Mouse (Mus musculus): ENCODE measurements around the gene Nos1ap.

Nos1ap gene

GRCm38 (mm10) chr1:170589219-170590040 lies at the start of gene Nos1ap:
TSS of gene Nos1ap (minus strand) at chr1:170589861.
- DNase-seq (ENCODE audit: low spot score) = peak; percentile 80

GRCm38 (mm10) chr1:170638941-170639340 lies 49.3 kb upstream of the Nos1ap start:
- DNase-seq (ENCODE audit: low spot score) = no peak

GRCm38 (mm10) chr1:170632856-170633255 lies 43.2 kb upstream of the Nos1ap start:
- DNase-seq (ENCODE audit: low spot score) = no peak

GRCm38 (mm10) chr1:170632385-170632784 lies 42.7 kb upstream of the Nos1ap start:
- DNase-seq (ENCODE audit: low spot score) = peak; percentile 65

GRCm38 (mm10) chr1:170631571-170631970 lies 41.9 kb upstream of the Nos1ap start:
- DNase-seq (ENCODE audit: low spot score) = no peak

GRCm38 (mm10) chr1:170630489-170630888 lies 40.8 kb upstream of the Nos1ap start:
- DNase-seq (ENCODE audit: low spot score) = no peak

GRCm38 (mm10) chr1:170623432-170623831 lies 33.8 kb upstream of the Nos1ap start:
- no peak for DNase-seq (ENCODE audit: low spot score)

GRCm38 (mm10) chr1:170622934-170623333 lies 33.3 kb upstream of the Nos1ap start:
- peak; percentile 47 for DNase-seq (ENCODE audit: low spot score)

GRCm38 (mm10) chr1:170619686-170620374 lies 30.2 kb upstream of the Nos1ap start:
- DNase-seq (ENCODE audit: low spot score) = no peak

- peak; percentile 38 for DNase-seq (ENCODE audit: low spot score)
Measured at GRCm38 (mm10) chr1:170612968-170613872, 23.6 kb upstream of the Nos1ap start.

GRCm38 (mm10) chr1:170611631-170612030 lies 22.0 kb upstream of the Nos1ap start:
- DNase-seq (ENCODE audit: low spot score) = no peak

GRCm38 (mm10) chr1:170610695-170611094 lies 21.0 kb upstream of the Nos1ap start:
- DNase-seq (ENCODE audit: low spot score) = no peak

GRCm38 (mm10) chr1:170610289-170610688 lies 20.6 kb upstream of the Nos1ap start:
- DNase-seq (ENCODE audit: low spot score) = no peak

- DNase-seq (ENCODE audit: low spot score) = no peak
Measured at GRCm38 (mm10) chr1:170609872-170610271, 20.2 kb upstream of the Nos1ap start.

GRCm38 (mm10) chr1:170608461-170609071 lies 18.9 kb upstream of the Nos1ap start:
- DNase-seq (ENCODE audit: low spot score) = no peak

GRCm38 (mm10) chr1:170607231-170607917 lies 17.7 kb upstream of the Nos1ap start:
- DNase-seq (ENCODE audit: low spot score) = no peak

GRCm38 (mm10) chr1:170605228-170606001 lies 15.8 kb upstream of the Nos1ap start:
- DNase-seq (ENCODE audit: low spot score) = no peak

GRCm38 (mm10) chr1:170594575-170594974 lies 4.9 kb upstream of the Nos1ap start:
- DNase-seq (ENCODE audit: low spot score) = no peak

GRCm38 (mm10) chr1:170590531-170590930 lies 870 bp upstream of the Nos1ap start:
- peak; percentile 30 for DNase-seq (ENCODE audit: low spot score)

- no peak for DNase-seq (ENCODE audit: low spot score)
Measured at GRCm38 (mm10) chr1:170590041-170590360, 340 bp upstream of the Nos1ap start.

GRCm38 (mm10) chr1:170588879-170589218 lies 812 bp downstream of the Nos1ap start:
- no peak for DNase-seq (ENCODE audit: low spot score)
